Mouse (Mus musculus) v-Abl transformed pro-B cells (cell line): ENCODE data around the gene Itm2c.

ENCODE experiments used
- in situ Hi-C, 2 experiments: fragments of 400-800 bp; cut with MboI; formaldehyde crosslinking; loops; one replicate each; pipeline ENCODE4 v1.15.1; 2025; ENCODE audit not compliant: unreplicated experiment in 2 of 2

Itm2c gene

DNA sequence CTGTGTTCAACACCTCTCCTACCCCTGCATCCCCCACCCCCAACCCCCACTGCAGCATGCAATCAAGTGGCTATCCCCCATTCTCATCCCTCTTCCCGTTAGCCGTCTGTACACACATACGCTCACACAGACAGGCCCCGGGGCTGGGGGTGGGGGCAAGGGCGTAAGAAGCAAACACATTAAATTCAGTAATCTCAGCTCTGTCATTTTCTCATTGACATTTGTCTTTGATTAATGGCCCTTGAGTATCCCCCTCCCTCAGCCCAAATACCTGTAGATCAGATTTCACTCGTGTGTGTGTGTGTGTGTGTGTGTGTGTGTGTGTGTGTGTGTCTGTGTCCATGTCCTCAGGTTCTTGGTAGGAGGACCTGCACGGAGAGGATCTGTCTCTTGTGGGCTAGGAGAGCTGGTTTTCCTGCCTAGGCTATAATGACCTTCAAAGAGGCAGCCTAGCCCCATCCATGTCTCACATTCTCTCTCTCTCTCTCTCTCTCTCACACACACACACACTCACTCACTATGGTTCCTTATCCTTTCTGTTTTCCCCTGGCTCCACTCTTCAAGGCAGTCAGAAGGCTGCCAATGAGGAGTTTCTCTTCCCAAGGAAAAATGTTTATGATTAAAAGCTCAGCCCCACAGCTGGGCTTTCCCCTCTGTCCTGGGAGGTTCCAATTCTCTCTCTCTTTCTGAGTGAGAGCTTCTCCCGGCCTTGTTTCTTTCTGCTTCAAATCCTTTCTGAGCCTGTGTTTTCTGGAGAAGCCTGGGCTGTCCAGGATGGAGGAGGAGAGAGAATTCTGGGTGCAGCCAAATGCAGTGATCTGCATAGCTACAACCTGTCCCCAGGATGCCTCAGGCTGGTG, 4.0 kb downstream of the Itm2c start:
- in situ Hi-C loops = no loop called here

GRCm38 (mm10) chr1:85898761-85899387, 4.8 kb downstream of the Itm2c start:
- in situ Hi-C loops = no loop called here

DNA sequence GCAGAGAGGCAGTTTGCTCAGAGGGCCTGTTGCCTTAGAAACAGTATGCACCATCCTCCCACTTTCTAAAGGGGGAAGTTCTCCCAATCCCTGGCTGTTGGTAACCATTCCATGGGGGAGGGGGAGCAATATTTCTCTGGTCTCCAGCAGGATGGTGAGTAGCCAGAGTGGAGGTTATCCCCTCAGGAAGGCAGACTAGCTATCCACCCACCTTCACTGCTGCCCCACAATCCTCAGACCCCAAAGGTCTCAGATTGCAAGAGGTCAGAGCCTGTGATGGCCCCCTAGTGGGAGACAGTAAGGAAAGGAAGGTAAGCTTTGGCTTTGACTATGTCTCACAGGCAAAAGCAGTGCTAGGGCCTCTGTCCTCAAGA, 5.3 kb downstream of the Itm2c start:
- in situ Hi-C loops = no loop called here

- in situ Hi-C loops = no loop called here
Observed at GRCm38 (mm10) chr1:85900521-85901333, 6.6 kb downstream of the Itm2c start.

- in situ Hi-C loops = no loop called here
Observed at GRCm38 (mm10) chr1:85901516-85902107, 7.5 kb downstream of the Itm2c start.

GRCm38 (mm10) chr1:85902108-85902561, 8.1 kb downstream of the Itm2c start:
- in situ Hi-C loops = no loop called here

- in situ Hi-C loops = no loop called here
Observed at GRCm38 (mm10) chr1:85906892-85907291, 12.8 kb downstream of the Itm2c start.

DNA sequence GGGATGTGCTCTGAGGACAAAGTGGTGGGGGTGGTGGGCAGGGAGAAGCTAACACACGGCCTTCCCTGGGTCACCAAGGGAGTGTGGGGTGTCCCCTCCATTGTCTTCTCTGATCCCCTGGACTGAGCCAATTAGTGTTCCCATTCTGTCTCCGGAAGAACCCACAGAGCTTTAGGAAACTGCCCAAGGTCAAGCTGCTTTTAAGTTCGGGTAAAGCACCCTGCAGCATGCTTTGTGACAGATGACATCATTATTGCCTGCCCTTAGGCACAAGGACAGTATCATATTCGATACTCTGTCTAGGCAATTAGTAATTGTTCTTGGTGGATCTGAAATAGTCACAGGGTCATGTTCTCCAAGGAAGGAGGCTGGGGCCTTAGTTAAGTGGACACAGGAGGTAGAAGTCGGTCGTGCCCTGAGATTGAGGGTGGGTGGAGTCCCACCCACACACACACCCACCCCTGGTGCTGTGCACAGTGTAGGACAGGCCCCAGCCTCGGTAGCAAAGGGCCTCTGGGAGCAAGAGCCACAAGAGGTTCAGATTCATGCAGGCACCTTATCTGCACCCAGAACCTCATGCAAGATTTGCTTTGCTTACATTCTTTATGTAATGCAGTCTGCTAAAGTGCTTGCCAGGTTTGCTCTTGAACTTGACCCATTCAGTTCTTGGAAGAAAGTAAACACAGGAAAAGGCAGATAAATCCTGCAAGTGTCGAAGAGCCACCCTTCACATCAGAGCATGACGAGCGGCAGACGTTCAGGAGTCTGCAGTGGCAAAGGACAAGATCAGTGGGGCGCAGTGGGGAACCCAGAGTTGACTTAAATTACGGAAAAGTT, 14.9 kb downstream of the Itm2c start:
- in situ Hi-C loops = no loop called here

- in situ Hi-C loops = no loop called here
Observed at GRCm38 (mm10) chr1:85913078-85913755, 19.1 kb downstream of the Itm2c start.

- in situ Hi-C loops = no loop called here
Observed at GRCm38 (mm10) chr1:85915890-85916289, 21.8 kb downstream of the Itm2c start.

- in situ Hi-C loops = no loop called here
Observed at GRCm38 (mm10) chr1:85916830-85917450, 22.9 kb downstream of the Itm2c start.

GRCm38 (mm10) chr1:85919621-85920020, 25.5 kb downstream of the Itm2c start:
- in situ Hi-C loops = no loop called here

DNA sequence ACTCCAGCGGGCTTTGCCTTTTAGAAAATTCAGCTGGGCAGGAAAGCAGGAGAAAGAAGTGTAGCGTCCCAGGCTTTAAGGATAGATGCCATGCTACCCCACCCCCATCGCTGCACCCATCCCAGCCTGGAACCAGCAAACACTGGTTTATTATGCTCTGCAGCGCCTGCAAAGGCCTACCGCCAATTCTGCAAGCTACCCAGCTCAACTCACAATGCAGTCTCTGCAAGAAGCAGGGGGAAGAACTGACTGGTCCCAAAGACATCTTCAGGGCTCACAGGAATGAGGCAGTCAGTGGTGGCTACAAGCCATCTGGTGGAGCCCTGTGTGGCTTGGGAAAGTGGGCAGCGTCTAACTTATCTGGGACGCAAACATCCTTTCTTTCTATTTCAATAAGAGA, 27.6 kb downstream of the Itm2c start:
- in situ Hi-C loops = no loop called here

DNA sequence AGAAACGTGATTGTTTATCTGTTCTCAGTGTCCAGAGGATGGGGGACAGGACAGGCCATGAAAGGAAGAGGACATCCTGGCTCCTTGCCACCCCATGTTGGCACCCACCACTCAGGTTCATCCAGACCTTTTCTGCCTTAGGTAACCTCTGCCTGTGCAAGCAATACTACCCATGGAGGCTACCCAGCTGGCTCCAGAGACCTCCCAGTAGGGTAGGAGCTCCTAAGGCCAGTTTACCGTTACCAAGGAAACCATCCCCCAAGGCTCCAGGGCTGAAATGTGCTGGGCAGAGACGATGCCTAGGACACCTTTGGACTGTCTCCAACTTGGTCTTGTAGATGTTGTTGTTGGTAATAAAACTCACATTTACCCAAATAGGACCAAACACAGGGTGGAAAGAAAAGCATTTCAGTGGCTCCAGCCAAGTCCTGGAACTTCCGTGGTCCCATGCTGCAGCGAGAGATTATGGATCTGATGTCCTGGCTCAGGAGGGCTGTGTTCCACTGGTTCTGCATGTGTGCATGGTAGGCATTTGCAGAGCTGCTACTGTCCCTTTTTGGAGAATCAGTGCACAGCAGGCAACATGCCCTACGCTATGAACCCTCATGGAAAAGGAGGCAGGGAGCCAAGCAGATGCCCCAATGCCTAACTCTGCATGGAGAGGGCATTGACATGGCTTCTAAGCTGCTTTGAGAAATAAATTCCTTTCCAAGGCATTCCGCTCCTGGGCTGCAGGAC, 28.2 kb downstream of the Itm2c start:
- in situ Hi-C loops = no loop called here

DNA sequence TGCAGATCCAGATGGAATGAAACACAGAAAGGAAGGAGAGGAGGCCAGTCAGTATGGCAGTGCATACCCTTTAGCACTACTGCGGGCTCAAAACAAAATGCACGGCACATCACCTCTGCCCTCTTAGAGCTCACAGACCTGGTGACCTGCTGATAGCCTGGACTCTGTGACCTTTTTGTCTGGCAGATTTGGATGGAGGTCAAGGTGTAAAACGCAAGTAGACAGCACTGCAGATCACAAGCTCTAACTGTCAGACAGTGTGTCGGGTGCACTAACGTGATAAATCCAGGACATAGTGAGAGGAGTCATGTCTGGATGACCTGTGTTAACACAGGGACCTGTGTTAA, 28.8 kb downstream of the Itm2c start:
- in situ Hi-C loops = no loop called here

GRCm38 (mm10) chr1:85925183-85925582, 31.1 kb downstream of the Itm2c start:
- in situ Hi-C loops = loop anchor here (25.0 kb wide), 1 partner anchor 412 kb away; no protein-coding TSS in a partner anchor

GRCm38 (mm10) chr1:85928057-85928687, 34.1 kb downstream of the Itm2c start, which contains the start of gene 4933407L21Rik:
Gene 4933407L21Rik, plus strand, starts transcription at chr1:85928483.
- in situ Hi-C loops = loop anchor here (25.0 kb wide), 1 partner anchor 409 kb away; no protein-coding TSS in a partner anchor

GRCm38 (mm10) chr1:85928688-85929065, 34.6 kb downstream of the Itm2c start:
- in situ Hi-C loops = loop anchor here (25.0 kb wide), 1 partner anchor 409 kb away; no protein-coding TSS in a partner anchor
